Mouse (Mus musculus): ENCODE measurements around the gene Ccdc142. TPM values are rescaled to one million over a fixed set of nuclear protein-coding genes. Genes with fewer than 3 reads are reported as not detected.

Gene Ccdc142
- polyA plus RNA-seq, 1 experiment from 2014 or later, result 1.9 TPM

- ATAC-seq, result no peak
- H3K27ac ChIP-seq, result no peak overlapping the region
- 3% methylated on average over 47 of the region's 47 CpGs for WGBS (ENCODE audit: insufficient replicate concordance)
- H3K4me1 ChIP-seq, result peaks cover 15% of the 10 kb centered on the region; the same call in 1 of the 2 replicates
- no peak overlapping the region for H3K9ac ChIP-seq
- peaks cover 98% of the 10 kb centered on the region for H3K27me3 ChIP-seq (replicated peaks)
- peak overlapping the region; percentile 56 for H3K4me2 ChIP-seq
- no peaks in the 10 kb centered on the region for H3K9me3 ChIP-seq (replicated peaks)
- peaks cover 4% of the 10 kb centered on the region for H3K36me3 ChIP-seq
- H3K4me3 ChIP-seq, result peak overlapping the region; percentile 29
Observed at GRCm38 (mm10) chr6:83087205-83087925, 14.0 kb upstream of the Ccdc142 start.

- H3K27ac ChIP-seq, result no peak overlapping the region
- peak overlapping the region; percentile 29 for H3K4me3 ChIP-seq
- H3K4me1 ChIP-seq, result peaks cover 15% of the 10 kb centered on the region; the same call in 1 of the 2 replicates
- H3K9me3 ChIP-seq (replicated peaks), result no peaks in the 10 kb centered on the region
- H3K4me2 ChIP-seq, result peak overlapping the region; percentile 56
- WGBS (ENCODE audit: insufficient replicate concordance), result 16% methylated on average over 9 of the region's 9 CpGs
- no peak for ATAC-seq
- H3K27me3 ChIP-seq (replicated peaks), result peaks cover 98% of the 10 kb centered on the region
- H3K9ac ChIP-seq, result no peak overlapping the region
- H3K36me3 ChIP-seq, result no peaks in the 10 kb centered on the region
Observed at GRCm38 (mm10) chr6:83087926-83088260, 13.5 kb upstream of the Ccdc142 start.

- WGBS (ENCODE audit: insufficient replicate concordance), result 19% methylated on average over 6 of the region's 6 CpGs
- peaks cover 80% of the 10 kb centered on the region for H3K27me3 ChIP-seq (replicated peaks)
Observed at GRCm38 (mm10) chr6:83092416-83093127, 8.8 kb upstream of the Ccdc142 start.

GRCm38 (mm10) chr6:83095968-83096367, 5.4 kb upstream of the Ccdc142 start:
- no peaks in the 10 kb centered on the region for H3K36me3 ChIP-seq
- H3K27ac ChIP-seq, result no peak overlapping the region
- no peaks in the 10 kb centered on the region for H3K9me3 ChIP-seq (replicated peaks)
- no peak overlapping the region for H3K9ac ChIP-seq
- H3K4me3 ChIP-seq, result no peak overlapping the region
- peaks cover 60% of the 10 kb centered on the region for H3K27me3 ChIP-seq (replicated peaks)
- peaks cover 5% of the 10 kb centered on the region for H3K4me1 ChIP-seq
- WGBS (ENCODE audit: insufficient replicate concordance), result 37% methylated on average over 6 of the region's 6 CpGs
- no peak overlapping the region for H3K4me2 ChIP-seq
- ATAC-seq, result no peak

More at GRCm38 (mm10) chr6:83092416-83093127, 8.8 kb upstream of the Ccdc142 start:
- no peaks in the 10 kb centered on the region for H3K36me3 ChIP-seq
- H3K9me3 ChIP-seq (replicated peaks), result no peaks in the 10 kb centered on the region
- no peak overlapping the region for H3K4me3 ChIP-seq
- H3K4me1 ChIP-seq, result no peaks in the 10 kb centered on the region; the same call in 1 of the 2 replicates
- no peak overlapping the region for H3K9ac ChIP-seq
- no peak overlapping the region for H3K4me2 ChIP-seq
- no peak for ATAC-seq
- H3K27ac ChIP-seq, result no peak overlapping the region

GRCm38 (mm10) chr6:83098411-83098810, 3.0 kb upstream of the Ccdc142 start:
- no peak overlapping the region for H3K4me3 ChIP-seq
- peaks cover 3% of the 10 kb centered on the region for H3K36me3 ChIP-seq
- 69% methylated on average over 2 of the region's 2 CpGs for WGBS (ENCODE audit: insufficient replicate concordance)

GRCm38 (mm10) chr6:83101688-83102556, 521 bp downstream of the Ccdc142 start:
- H3K4me3 ChIP-seq, result peak overlapping the region; percentile 75
- peaks cover 19% of the 10 kb centered on the region for H3K27me3 ChIP-seq (replicated peaks)
- H3K9me3 ChIP-seq (replicated peaks), result no peaks in the 10 kb centered on the region
- WGBS (ENCODE audit: insufficient replicate concordance), result under 1% methylated on average over 74 of the region's 74 CpGs
- peaks cover 27% of the 10 kb centered on the region for H3K4me1 ChIP-seq
- peak overlapping the region; percentile 99 for H3K4me2 ChIP-seq
- H3K36me3 ChIP-seq, result peaks cover 27% of the 10 kb centered on the region
- peak overlapping the region; percentile 83 for H3K27ac ChIP-seq
- ATAC-seq, result peak; percentile 73
- H3K9ac ChIP-seq, result peak overlapping the region; percentile 87

More at GRCm38 (mm10) chr6:83098411-83098810, 3.0 kb upstream of the Ccdc142 start:
- Histone ChIP-seq H3K27me3 (replicated peaks) (peaks cover 40% of the 10 kb centered on the region), H3K27ac (no peak overlapping the region), H3K9ac (no peak overlapping the region), H3K4me2 (no peak overlapping the region), H3K9me3 (replicated peaks) (no peaks in the 10 kb centered on the region), H3K4me1 (peaks cover 24% of the 10 kb centered on the region)
- no peak for ATAC-seq

- peaks cover 32% of the 10 kb centered on the region for H3K36me3 ChIP-seq
- H3K9me3 ChIP-seq (replicated peaks), result no peaks in the 10 kb centered on the region
- H3K4me3 ChIP-seq, result peak overlapping the region; percentile 75; the same call in 1 of the 2 replicates
- WGBS (ENCODE audit: insufficient replicate concordance), result 63% methylated on average over 11 of the region's 11 CpGs
- peak overlapping the region; percentile 87 for H3K9ac ChIP-seq
- peaks cover 14% of the 10 kb centered on the region for H3K27me3 ChIP-seq (replicated peaks)
- peaks cover 39% of the 10 kb centered on the region for H3K4me1 ChIP-seq
- ATAC-seq, result no peak
- peak overlapping the region; percentile 83 for H3K27ac ChIP-seq
- H3K4me2 ChIP-seq, result peak overlapping the region; percentile 99
Observed at GRCm38 (mm10) chr6:83103130-83103650, 1.8 kb downstream of the Ccdc142 start.

- peaks cover 44% of the 10 kb centered on the region for H3K4me1 ChIP-seq
- no peak for ATAC-seq
- peaks cover 5% of the 10 kb centered on the region for H3K27me3 ChIP-seq (replicated peaks)
- no peak overlapping the region for H3K4me2 ChIP-seq
- peaks cover 32% of the 10 kb centered on the region for H3K36me3 ChIP-seq
- WGBS (ENCODE audit: insufficient replicate concordance), result 81% methylated on average over 4 of the region's 4 CpGs
- no peak overlapping the region for H3K9ac ChIP-seq
- no peaks in the 10 kb centered on the region for H3K9me3 ChIP-seq (replicated peaks)
- no peak overlapping the region for H3K27ac ChIP-seq
- no peak overlapping the region for H3K4me3 ChIP-seq
Observed at GRCm38 (mm10) chr6:83104158-83104557, 2.8 kb downstream of the Ccdc142 start.

- Histone ChIP-seq H3K9ac (peak overlapping the region; percentile 93), H3K4me2 (peak overlapping the region; percentile 80), H3K27me3 (replicated peaks) (no peaks in the 10 kb centered on the region), H3K27ac (peak overlapping the region; percentile 92), H3K4me3 (peak overlapping the region; percentile 78), H3K36me3 (peaks cover 48% of the 10 kb centered on the region), H3K4me1 (peaks cover 56% of the 10 kb centered on the region), H3K9me3 (replicated peaks) (no peaks in the 10 kb centered on the region)
- 35% methylated on average over 13 of the region's 13 CpGs for WGBS (ENCODE audit: insufficient replicate concordance)
- ATAC-seq, result peak; percentile 45
Observed at GRCm38 (mm10) chr6:83107566-83108400, 6.4 kb downstream of the Ccdc142 start.

GRCm38 (mm10) chr6:83108762-83109668, 7.6 kb downstream of the Ccdc142 start, which contains the start of gene Mrpl53:
Gene Mrpl53, plus strand, starts transcription at chr6:83109040.
- H3K4me1 ChIP-seq, result peaks cover 55% of the 10 kb centered on the region
- peak within 1 kb of the TSS; percentile 93 for H3K9ac ChIP-seq
- peak within 1 kb of the TSS; percentile 80 for H3K4me2 ChIP-seq
- peak; percentile 82 for ATAC-seq
- H3K36me3 ChIP-seq, result peaks cover 42% of the 10 kb centered on the region
- peak within 1 kb of the TSS; percentile 78 for H3K4me3 ChIP-seq
- no peaks in the 10 kb centered on the region for H3K9me3 ChIP-seq (replicated peaks)
- H3K27ac ChIP-seq, result peak within 1 kb of the TSS; percentile 92
- WGBS (ENCODE audit: insufficient replicate concordance), result under 1% methylated on average over 76 of the region's 76 CpGs
- H3K27me3 ChIP-seq (replicated peaks), result no peaks in the 10 kb centered on the region
